Mouse (Mus musculus) ES-Bruce4 (cell line): ENCODE data around the gene Hoxd8.

Experiments
- CTCF ChIP-seq: IDR thresholded peaks from one replicate; pipeline ENCODE4 v1.8.1; 2011; ENCODE audit warnings: low read depth, low read length
- EP300 ChIP-seq: IDR thresholded peaks from 2 replicates; pipeline ENCODE4 v1.6.1; 2011; ENCODE audit warnings: low read depth, low read length; ENCODE audit not compliant: insufficient read depth
- POLR2A ChIP-seq: IDR thresholded peaks from one replicate; pipeline ENCODE4 v1.8.1; 2011; ENCODE audit warnings: low read length; ENCODE audit not compliant: insufficient read depth

GRCm38 (mm10) chr2:74701949-74702819 is 2.2 kb upstream of the Hoxd8 start:
- TF ChIP-seq CTCF (peak; percentile 80), POLR2A (no peak), EP300 (no peak)
